Mouse (Mus musculus): ENCODE data around the gene Gm47791.

The Gm47791 gene

DNA sequence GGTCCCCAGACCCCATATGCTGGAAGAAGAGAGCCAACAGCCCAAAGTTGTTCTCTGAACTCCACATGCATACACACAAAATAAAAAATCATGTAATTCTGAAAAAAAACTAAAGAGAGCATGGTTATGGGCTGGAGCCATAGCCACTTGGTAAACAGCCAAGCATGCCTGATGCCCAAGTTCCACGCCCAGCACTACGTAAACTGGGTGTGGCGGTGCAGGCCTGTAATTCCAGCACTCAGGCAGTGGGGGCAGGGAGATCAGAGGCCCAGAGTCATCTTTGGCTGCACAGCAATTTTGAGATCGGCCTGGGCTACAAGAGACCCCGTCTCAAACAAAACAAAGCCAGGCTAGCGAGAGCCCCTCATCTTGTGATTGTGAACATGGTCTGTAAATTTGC lies 14.5 kb upstream of the Gm47791 start:
- DNase-seq, result no peak

DNA sequence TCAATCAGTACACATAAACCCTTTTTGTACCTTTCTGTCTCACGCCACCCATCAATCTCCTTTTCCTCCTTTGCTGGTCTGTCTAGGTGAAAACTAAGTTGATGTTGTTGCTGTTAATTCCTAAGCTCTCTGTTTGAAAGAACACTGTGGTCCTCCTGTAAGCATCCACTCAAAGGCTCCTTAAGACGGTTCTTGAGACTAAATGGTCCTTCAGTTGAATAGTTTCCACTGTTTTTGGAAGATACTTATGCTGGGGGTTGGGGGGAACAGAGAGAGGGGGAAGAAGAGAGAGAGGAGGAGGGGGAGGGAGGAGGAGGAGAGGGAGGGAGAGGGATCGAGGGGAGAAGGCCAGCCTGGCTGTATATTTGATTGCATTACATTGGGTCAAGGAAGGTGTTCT lies 12.5 kb upstream of the Gm47791 start:
- DNase-seq, result no peak

DNA sequence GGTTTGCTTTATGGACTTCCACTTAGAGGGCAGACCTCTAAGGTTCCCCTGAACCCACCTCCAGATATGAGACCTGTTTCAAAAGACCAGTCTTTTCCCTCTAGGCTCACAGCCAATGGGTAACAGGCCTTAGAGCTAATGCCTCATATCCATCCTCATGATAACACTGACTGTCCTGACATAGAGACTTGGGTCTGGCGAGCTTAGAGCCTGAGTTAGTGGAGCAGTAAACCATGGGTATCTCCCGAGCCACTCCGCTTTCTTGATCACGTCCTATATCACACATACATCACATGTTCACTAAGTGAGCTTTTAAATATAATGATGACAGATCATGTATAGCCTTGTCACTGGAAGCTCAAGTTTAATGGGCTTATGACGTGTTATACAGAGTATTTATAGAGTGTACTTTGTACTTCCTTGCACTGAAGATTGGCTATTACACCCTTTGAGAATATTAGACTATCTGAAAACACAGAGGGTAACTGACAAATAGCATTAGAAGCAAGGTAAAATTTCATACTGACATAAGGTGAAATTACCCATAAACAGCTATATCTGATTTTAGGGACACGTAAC lies 8.4 kb upstream of the Gm47791 start:
- no peak for DNase-seq

DNA sequence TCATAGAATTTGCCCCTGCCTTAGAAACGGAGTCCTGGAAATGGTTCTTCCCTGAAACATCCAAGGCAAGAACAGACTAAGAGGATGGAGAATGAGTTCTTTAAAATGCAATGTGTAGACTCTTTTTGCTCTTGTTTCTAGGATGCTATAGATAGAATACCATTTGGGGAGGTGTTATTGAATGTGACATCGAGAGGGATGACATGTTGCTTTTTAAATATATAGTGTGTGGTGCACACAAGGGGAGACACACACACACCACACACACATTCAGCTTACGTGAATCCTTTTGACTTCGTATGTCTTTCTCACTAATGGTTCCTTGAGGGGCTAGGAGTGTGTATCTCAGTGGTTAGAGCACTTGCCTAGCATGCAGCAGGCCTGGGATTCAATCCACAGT lies 4.2 kb upstream of the Gm47791 start:
- DNase-seq, result no peak

DNA sequence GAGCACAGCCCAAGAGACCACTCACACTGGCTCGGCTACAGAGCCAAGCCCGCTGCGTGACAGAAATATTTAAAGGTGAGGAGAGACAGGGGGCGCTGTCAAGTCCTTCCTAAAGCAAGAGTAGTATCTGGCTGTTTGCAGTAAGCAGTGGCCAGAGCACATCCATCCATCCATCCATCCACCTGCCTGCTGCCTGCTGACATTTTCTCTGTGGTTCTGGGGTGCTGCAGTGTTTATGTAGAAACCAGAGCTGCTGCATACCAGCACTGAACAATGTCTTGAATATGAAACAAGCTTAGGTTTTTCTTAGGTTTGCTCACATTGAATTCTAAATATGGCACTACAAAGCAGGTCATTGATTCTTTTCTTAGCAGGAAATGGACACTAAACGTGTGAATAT lies 2.2 kb upstream of the Gm47791 start:
- DNase-seq, result no peak

DNA sequence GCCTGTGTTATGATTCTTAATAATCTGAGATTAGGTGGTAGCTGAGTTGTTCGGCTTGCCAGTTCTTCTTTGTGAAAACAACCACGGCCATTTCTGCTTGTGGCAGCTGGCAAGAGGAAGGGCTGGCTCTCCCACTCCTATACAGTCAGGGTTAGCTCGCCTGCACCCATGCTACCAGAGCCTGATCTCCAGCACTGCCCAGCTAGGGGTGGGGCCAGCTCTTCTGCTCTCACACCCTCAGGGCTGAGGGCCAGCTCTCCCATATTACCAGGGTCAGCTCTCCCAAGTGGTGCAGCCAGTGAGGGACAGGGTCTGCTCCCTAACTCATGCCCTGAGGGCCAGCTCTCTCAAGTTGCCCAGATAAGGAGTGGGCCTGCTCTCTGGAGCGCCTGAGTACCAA lies 1.4 kb upstream of the Gm47791 start:
- DNase-seq, result no peak

DNA sequence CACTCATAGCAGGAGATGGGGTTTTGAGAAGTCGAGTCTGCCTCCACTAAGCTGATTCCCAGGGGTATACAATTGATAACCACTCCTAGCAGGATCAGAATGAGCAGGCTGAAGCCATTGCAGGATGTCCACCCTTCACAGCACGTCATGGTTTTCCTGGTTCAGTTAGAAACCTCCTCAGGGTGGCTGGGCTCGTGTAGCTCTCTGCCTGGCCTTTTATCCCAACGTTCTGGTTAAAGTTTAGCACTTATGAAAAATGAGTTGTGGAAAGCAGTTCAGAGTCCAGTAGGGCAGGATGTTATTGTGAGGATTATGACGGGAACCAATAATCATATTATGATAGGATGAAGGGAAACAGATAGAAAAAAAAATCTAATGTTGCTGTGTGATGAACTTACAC lies 2.8 kb downstream of the Gm47791 start, which contains the start of gene Tm4sf20:
Tm4sf20 (minus strand) TSS at position 193 of the 400 bp plus-strand sequence.
- no peak for DNase-seq

DNA sequence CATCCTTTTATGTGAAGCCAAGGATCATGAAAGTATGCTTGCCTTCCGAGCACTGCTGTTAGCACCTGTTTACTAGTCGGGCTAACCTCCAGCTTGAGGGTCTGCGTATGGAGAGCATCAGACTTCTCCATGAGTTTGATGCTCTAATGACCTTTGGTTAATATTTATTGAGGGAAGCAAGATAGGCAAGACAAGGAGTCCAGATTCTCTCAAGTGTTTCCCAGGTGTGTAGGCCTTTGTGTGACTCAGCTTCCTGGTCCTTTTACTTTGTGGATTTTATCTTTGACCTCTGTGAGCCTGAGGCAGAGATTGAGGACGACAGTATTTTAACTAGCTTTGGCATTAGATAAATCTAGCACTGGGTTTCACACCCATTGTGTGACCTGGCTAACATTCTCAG lies 4.4 kb downstream of the Gm47791 start:
- no peak for DNase-seq

DNA sequence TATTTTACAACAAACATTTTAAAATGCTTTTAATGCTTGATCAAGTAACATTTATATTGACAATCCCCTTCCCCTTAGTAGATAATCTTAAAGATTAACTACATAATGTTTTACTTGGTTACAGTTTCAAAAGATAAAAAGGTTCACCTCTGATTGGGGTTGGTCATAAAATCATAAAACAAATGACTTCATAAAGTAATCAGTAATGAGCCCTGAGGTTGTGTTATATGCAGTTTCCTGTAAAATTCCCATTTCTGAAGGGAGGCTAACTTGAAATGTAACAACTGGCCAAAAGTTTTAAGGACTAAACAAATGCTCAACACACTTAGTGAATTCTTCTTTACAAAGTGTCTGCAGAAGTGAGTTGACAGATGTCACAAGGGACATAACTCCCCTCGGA lies 4.8 kb downstream of the Gm47791 start:
- no peak for DNase-seq

DNA sequence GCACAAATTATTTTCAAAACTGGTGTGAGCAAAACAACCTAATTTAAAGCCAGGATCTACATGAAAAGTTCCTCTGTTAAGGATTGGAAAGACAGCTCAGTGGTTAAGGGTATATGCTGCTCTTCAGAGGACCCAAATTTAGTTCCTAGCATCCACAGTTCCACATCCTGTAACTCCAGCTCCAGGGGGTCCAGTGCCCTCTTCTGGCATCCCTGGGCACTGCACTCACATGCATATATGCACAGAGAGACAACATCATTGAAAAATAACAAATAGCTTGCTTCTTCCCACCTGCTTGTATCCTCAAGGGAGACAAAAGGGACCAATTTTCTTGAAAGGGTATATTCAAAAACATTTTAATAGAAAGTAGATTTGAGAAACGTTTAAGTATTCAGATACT lies 8.8 kb downstream of the Gm47791 start:
- DNase-seq, result no peak

DNA sequence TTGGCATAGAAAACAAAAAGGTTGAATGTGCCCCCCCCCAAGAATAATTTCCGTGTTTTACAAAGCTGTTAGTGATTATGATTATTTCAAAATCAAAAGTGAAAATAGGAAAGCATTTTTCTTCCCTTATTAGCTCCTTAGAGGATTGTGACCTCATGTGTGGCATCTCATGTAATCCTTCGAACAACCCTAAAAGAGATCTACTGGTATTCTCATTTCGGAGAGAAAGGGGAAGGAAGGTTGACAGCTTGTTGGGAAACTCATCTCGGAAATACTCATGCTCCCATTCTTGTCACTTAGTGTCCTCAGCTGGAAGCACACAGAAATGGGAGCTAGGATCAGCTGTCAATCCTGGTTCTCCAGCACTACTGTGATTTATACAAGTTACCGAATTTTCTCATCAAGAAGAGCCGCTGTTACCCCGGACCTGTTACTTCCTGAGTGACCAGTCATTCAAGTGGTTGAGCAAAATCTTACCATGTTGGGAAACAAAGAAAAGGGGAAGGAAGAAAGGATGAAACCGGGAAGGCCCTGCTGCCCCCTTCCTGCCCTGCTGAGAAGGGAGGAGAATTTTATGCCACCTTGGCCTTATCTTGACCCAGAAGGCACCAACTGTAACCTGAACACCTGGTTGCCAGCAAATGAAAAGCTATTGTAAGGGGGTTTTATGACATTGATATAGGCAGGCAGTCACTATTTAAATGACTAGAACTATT lies 9.4 kb downstream of the Gm47791 start:
- no peak for DNase-seq

DNA sequence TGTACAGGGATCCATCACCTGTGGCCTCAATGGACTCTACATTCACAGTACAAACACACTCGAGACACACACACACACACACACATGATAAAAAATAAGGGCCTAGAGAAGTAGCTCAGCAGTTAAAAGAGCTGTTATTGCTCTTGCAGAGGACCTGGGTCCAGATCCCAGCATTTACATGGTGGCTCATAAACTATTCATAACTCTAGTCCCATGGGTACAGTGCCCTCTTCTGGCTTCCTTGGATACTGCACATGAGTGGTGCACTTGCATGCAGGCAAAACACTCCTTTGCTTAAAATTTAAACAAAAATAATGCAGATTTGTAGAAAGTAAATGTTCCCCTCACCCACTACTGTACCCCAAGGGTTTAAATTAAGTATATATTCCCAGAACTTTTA lies 11.5 kb downstream of the Gm47791 start:
- no peak for DNase-seq

DNA sequence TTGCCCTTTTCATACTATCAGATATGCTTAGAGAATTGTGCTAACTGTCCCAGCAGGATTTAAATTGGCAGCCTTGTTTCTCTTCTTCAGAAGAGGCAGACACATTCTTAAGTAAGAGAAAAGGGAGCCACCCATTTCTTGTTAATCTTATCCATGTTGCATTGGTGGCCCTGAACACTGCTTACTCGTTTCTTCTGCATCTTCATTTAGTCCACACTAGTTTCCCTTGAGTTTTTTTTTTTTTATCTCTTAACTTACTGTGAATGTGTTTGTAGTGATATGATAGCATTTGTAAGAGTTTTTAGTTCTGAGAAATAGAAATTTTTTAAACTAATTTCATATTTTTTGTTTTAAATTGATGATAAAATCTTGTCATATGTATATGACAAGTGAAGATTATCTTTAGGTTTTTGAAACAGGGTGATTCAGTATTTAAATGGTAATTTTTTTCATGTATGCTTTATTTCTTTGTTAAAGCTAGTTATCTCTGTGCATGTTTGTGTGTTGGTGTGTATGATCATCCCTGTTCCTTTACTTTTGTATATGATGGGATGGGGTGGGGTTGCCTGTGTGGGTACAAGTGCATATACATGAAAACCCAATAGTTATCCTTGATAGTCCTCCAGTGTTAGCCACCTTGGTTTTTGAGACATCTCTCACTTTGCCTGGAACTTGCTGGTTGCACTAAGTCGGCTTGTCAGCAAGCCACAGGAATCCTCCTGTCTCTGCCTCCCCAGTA lies 23.2 kb downstream of the Gm47791 start:
- DNase-seq, result no peak

DNA sequence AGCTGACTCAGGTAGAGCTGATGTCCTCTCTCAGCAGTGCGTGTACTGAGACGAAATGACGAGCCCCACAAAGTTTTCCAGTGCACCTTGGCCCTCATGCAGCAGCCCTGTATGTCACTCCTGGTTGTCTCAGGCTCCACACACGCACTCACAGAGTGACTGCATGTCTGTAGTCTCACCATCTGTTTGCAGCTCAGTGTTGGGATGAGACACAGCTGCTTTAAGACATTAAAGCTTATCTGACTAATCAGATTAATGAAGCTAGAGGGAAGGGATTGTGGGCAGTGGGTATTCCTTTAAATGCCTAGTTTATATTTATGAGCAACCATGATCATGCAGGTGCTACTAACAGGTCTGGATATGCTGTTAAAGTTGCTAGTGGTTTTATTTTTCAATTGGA lies 24.6 kb downstream of the Gm47791 start:
- DNase-seq, result no peak

DNA sequence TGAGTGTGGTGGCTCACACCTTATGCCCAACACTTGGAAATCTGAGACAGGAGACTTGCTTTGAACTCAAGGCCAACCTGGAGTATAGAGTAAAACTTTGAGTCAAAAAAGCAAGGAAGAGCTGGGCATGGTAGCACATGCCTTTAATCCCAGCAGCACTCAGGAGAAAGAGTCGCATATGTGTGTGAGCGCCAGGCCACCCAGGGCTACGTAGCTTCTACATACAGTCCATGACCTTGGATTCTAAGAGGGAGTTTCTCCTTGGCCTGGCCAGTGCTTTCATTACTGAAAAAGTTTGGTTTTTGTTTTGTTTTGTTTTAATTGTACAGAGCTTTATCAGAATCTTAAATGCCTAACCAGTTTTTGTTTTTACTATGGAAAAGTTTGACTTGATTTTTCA lies 27.1 kb downstream of the Gm47791 start:
- no peak for DNase-seq

DNA sequence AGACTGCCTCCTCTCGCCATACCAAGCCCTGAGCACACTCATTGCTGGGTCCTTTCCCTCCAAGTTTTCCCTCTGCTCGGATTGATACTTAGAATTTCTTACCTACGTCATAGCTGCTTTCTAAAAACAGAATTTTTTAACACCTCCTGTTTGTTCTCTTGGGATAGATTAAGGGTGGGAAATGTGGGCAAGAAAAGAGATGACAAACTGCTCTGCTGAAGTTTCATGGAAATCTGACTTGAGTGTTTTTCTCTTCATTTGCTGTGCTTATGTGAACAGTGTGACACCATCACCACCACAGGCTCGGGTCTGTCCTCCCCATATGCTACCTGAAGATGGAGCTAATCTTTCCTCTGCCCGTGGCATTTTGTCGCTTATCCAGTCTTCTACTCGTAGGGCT lies 29.5 kb downstream of the Gm47791 start:
- no peak for DNase-seq

DNA sequence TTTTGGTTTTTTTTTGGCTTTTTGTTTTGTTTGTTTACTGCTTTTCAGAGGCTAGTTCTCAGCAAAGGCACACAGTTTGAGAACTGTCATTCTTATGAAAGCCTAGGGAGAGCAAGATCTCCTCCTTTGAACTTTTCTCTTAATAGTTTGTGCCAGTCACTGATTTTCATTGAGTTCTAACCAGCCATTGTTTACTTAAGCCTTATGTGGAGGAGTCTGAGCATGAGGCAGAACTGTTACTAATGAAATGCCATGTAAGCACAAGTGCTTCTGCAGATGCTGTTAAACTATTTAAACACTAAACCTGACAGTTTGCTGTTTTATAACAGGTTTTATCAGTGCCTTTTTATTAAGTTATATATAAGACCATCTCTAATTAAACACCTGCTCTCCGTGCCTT lies 33.0 kb downstream of the Gm47791 start:
- DNase-seq, result no peak

DNA sequence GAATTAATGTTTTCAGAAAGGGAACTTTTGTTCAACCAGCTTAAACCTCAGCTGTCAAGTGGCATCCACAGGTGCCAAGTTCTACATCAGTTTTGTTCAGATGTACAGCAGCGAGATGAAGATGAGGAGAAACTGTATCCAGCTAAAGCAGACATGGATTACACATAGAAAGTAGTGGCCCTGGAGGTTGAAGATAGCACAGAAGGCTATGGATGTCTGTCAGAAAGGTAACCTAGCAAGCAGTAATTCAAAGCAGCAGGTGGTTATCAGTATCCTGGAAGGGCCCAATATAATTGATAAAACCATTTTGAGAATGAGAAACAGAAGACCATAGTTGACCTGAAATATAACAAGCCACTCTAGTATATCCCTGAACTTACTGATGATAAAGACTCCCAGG lies 37.7 kb downstream of the Gm47791 start:
- DNase-seq, result no peak

DNA sequence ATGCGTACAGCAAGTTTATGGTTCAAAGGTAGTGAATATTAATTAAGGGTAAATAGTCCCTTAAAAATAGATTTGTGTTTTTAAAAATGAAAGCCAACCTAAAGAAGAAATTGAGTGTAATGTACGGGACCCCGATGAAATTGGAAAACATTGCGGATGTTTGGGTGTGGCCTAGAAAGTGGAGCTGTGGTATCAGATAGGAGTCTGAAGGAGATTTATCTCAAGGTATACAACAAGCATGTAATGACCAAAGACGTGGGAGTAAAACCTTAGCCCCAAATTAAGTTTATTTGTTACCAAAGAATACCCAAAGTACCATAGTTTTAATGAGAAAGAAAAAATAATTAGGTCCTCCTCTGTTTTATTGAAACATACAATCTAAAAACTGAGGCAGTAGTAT lies 44.6 kb downstream of the Gm47791 start:
- no peak for DNase-seq

DNA sequence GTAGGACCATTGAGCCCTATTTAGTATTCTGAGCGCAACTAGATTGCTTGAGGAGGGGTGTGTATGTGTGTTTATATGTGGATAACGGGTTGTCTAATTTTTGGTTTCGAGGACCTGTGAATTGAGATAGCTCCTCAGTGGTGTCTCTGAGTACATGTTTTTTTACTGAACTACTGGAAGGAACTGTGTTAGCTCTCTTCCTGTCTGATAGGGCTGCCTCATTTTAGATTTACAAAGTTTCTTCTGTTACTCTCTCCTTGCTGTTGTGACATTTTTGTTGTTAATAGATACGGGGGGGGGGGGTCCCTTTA lies 45.2 kb downstream of the Gm47791 start:
- no peak for DNase-seq

DNA sequence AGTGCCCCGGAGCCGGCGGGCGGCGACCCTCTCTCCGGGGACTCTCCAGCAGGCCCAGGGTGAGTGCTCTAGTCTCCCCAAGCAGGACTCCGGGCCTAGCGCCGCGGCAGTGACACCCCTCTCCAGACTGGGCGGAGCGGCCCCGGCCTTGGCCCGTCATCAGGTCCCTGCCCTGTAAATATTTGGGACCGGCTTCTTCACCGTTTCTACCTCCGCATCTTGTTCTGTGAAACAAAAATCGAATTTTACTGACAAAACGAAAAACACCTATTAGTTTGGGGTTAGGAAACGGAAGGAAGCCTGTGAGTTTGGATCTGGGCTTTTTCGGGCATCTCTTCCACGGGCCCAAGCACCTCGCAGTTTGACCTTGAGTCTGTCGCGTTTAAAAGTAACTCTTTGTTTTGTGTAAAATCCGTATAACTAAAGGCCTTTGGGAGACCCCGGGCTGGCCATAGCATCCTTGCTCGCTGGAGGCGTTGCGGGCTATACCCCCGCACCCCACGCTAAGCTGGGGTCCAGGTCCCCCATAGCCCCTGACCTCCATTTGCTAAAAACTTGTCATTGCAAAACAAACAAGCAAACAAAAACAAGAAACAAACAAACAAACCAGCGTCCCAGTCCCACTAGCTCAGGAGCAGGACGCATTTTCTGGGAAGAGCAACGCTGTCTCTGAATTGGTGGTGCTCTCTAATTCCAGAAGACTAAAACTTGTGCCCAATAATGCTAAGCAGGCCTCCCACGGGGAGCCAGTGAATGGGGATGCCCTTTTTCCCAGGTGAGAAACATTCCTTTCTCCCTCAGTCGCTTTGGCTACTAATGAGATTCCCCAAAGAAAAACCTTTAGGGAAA lies 45.8 kb downstream of the Gm47791 start:
- no peak for DNase-seq

DNA sequence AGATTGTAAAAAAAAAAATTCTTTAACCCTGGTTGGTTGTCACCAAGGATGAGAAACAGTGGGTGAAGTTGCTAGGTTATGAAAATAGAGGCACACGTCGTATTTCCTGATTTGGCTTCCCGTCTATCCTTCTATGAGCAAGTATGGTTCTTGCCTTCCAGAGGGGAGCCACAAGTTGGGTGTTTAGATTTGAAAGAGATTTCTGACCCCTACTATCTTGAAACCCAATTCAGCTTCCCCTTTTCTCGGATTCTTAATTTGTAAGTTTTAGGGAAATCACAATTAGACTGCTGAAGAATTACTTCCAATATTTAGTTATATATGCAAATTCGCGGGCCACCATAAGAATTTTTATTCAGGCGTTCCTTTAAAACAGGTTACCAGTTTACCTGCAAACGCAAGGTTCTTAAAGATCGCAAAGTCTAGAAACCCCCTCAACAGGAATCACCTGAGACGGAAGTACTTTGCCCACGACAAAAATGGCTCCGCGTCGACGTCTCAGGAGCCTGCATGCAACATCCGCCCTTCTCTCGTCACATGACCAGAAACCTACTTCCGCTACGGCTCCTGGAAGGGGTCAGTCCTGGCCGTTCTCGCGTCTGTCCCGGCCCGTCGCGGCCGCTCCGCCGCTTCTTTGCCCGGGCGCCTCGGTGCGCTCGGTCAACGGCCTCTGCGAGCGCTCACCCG lies 46.6 kb downstream of the Gm47791 start, which contains the start of gene Mff:
Mff (plus strand) TSS at position 552 of the 687 bp plus-strand sequence.
- DNase-seq, result peak; percentile 95

Data from kidney, postnatal 14 days (tissue).